Mouse (Mus musculus): ENCODE data around the gene Ppp6r1. TPM values are rescaled to one million over a fixed set of nuclear protein-coding genes. Genes with fewer than 3 reads are reported as not detected.
A peak's percentile ranks its signal among the peaks of the same experiment; 100 is the strongest.

Gene Ppp6r1
- polyA plus RNA-seq, 1 experiment from 2014 or later = 8.1 TPM

- Histone ChIP-seq H3K4me1 (replicated peaks) (peaks cover 37% of the 10 kb centered on the region), H3K27me3 (replicated peaks) (no peaks in the 10 kb centered on the region), H3K4me3 (replicated peaks) (peak overlapping the region; percentile 86), H3K27ac (no peak overlapping the region), H3K9ac (no peak overlapping the region), H3K9me3 (no peaks in the 10 kb centered on the region), H3K4me2 (replicated peaks) (peak overlapping the region; percentile 86), H3K36me3 (0 out of 2 replicates have a peak, but pooled peaks cover 3% of the 10 kb centered on the region)
- no peak for ATAC-seq
- WGBS = 44% methylated on average over 1 of the region's 1 CpGs
Measured at GRCm38 (mm10) chr7:4656818-4657217, 2.0 kb downstream of the Ppp6r1 start.

- H3K27me3 ChIP-seq (replicated peaks) = no peaks in the 10 kb centered on the region
- H3K4me1 ChIP-seq (replicated peaks) = peaks cover 37% of the 10 kb centered on the region
- H3K27ac ChIP-seq = no peak overlapping the region
- ATAC-seq = no peak
- H3K9me3 ChIP-seq = no peaks in the 10 kb centered on the region
- WGBS = 81% methylated on average over 1 of the region's 1 CpGs
- H3K4me3 ChIP-seq (replicated peaks) = no peak overlapping the region
- 0 out of 2 replicates have a peak, but pooled peaks cover 3% of the 10 kb centered on the region for H3K36me3 ChIP-seq
- H3K9ac ChIP-seq = no peak overlapping the region
- H3K4me2 ChIP-seq (replicated peaks) = no peak overlapping the region; the same call in 1 of the 2 replicates
Measured at GRCm38 (mm10) chr7:4655916-4656315, 2.9 kb downstream of the Ppp6r1 start.

- 82% methylated on average over 4 of the region's 4 CpGs for WGBS
- Histone ChIP-seq H3K9me3 (no peaks in the 10 kb centered on the region), H3K4me1 (replicated peaks) (peaks cover 34% of the 10 kb centered on the region), H3K27ac (no peak overlapping the region), H3K27me3 (replicated peaks) (no peaks in the 10 kb centered on the region), H3K4me2 (replicated peaks) (no peak overlapping the region), H3K9ac (no peak overlapping the region), H3K4me3 (replicated peaks) (no peak overlapping the region), H3K36me3 (0 out of 2 replicates have a peak, but pooled peaks cover 3% of the 10 kb centered on the region)
- ATAC-seq = no peak
Measured at GRCm38 (mm10) chr7:4655393-4655792, 3.4 kb downstream of the Ppp6r1 start.

GRCm38 (mm10) chr7:4654221-4654620 is 4.6 kb downstream of the Ppp6r1 start:
- no peaks in the 10 kb centered on the region for H3K27me3 ChIP-seq (replicated peaks)
- H3K9ac ChIP-seq = no peak overlapping the region
- no peaks in the 10 kb centered on the region for H3K9me3 ChIP-seq
- H3K4me3 ChIP-seq (replicated peaks) = no peak overlapping the region
- H3K4me1 ChIP-seq (replicated peaks) = peaks cover 34% of the 10 kb centered on the region
- no peak overlapping the region for H3K4me2 ChIP-seq (replicated peaks)
- no peak for ATAC-seq
- 81% methylated on average over 2 of the region's 2 CpGs for WGBS
- H3K36me3 ChIP-seq = 0 out of 2 replicates have a peak, but pooled peaks cover 3% of the 10 kb centered on the region
- no peak overlapping the region for H3K27ac ChIP-seq

GRCm38 (mm10) chr7:4653780-4654179 is 5.0 kb downstream of the Ppp6r1 start:
- ATAC-seq = no peak
- 78% methylated on average over 7 of the region's 7 CpGs for WGBS
- Histone ChIP-seq H3K9me3 (no peaks in the 10 kb centered on the region), H3K4me3 (replicated peaks) (no peak overlapping the region), H3K36me3 (0 out of 2 replicates have a peak, but pooled peaks cover 3% of the 10 kb centered on the region), H3K4me2 (replicated peaks) (no peak overlapping the region), H3K27ac (no peak overlapping the region), H3K9ac (no peak overlapping the region), H3K27me3 (replicated peaks) (no peaks in the 10 kb centered on the region), H3K4me1 (replicated peaks) (peaks cover 34% of the 10 kb centered on the region)

GRCm38 (mm10) chr7:4653351-4653750 is 5.5 kb downstream of the Ppp6r1 start:
- Histone ChIP-seq H3K9me3 (no peaks in the 10 kb centered on the region), H3K4me3 (replicated peaks) (no peak overlapping the region), H3K27me3 (replicated peaks) (no peaks in the 10 kb centered on the region), H3K27ac (no peak overlapping the region), H3K4me1 (replicated peaks) (peaks cover 34% of the 10 kb centered on the region), H3K9ac (no peak overlapping the region), H3K4me2 (replicated peaks) (no peak overlapping the region), H3K36me3 (0 out of 2 replicates have a peak, but pooled peaks cover 3% of the 10 kb centered on the region)
- no peak for ATAC-seq
- 82% methylated on average over 5 of the region's 5 CpGs for WGBS

- Histone ChIP-seq H3K4me3 (replicated peaks) (no peak overlapping the region), H3K4me1 (replicated peaks) (peaks cover 30% of the 10 kb centered on the region), H3K9ac (no peak overlapping the region), H3K36me3 (0 out of 2 replicates have a peak, but pooled peaks cover 3% of the 10 kb centered on the region), H3K9me3 (no peaks in the 10 kb centered on the region), H3K27ac (no peak overlapping the region), H3K27me3 (replicated peaks) (no peaks in the 10 kb centered on the region), H3K4me2 (replicated peaks) (no peak overlapping the region)
- no peak for ATAC-seq
- 86% methylated on average over 5 of the region's 5 CpGs for WGBS
Measured at GRCm38 (mm10) chr7:4652726-4653125, 6.1 kb downstream of the Ppp6r1 start.

GRCm38 (mm10) chr7:4651581-4651980 is 7.2 kb downstream of the Ppp6r1 start:
- peaks cover 4% of the 10 kb centered on the region; the same call in 1 of the 2 replicates for H3K36me3 ChIP-seq

GRCm38 (mm10) chr7:4647992-4648391 is 10.8 kb downstream of the Ppp6r1 start:
- no peak overlapping the region for H3K4me3 ChIP-seq (replicated peaks)
- no peak overlapping the region for H3K9ac ChIP-seq
- H3K4me1 ChIP-seq (replicated peaks) = 0 out of 2 replicates have a peak, but pooled peaks cover 5% of the 10 kb centered on the region
- no peak overlapping the region for H3K4me2 ChIP-seq (replicated peaks)
- H3K27me3 ChIP-seq (replicated peaks) = no peaks in the 10 kb centered on the region
- H3K9me3 ChIP-seq = no peaks in the 10 kb centered on the region
- no peak for ATAC-seq
- H3K27ac ChIP-seq = no peak overlapping the region
- H3K36me3 ChIP-seq = peaks cover 17% of the 10 kb centered on the region
- WGBS = 87% methylated on average over 2 of the region's 2 CpGs

More at GRCm38 (mm10) chr7:4651581-4651980, 7.2 kb downstream of the Ppp6r1 start:
- Histone ChIP-seq H3K27me3 (replicated peaks) (no peaks in the 10 kb centered on the region), H3K4me2 (replicated peaks) (no peak overlapping the region), H3K4me1 (replicated peaks) (peaks cover 19% of the 10 kb centered on the region), H3K9me3 (no peaks in the 10 kb centered on the region), H3K9ac (no peak overlapping the region), H3K27ac (no peak overlapping the region), H3K4me3 (replicated peaks) (no peak overlapping the region)
- ATAC-seq = peak; percentile 57
- WGBS = 65% methylated on average over 8 of the region's 8 CpGs

- H3K9ac ChIP-seq = no peak overlapping the region
- WGBS = 35% methylated on average over 6 of the region's 6 CpGs
- no peaks in the 10 kb centered on the region for H3K27me3 ChIP-seq (replicated peaks)
- H3K27ac ChIP-seq = no peak overlapping the region
- H3K4me2 ChIP-seq (replicated peaks) = no peak overlapping the region
- ATAC-seq = peak; percentile 61
- no peaks in the 10 kb centered on the region for H3K4me1 ChIP-seq (replicated peaks)
- H3K36me3 ChIP-seq = peaks cover 22% of the 10 kb centered on the region
- no peak overlapping the region for H3K4me3 ChIP-seq (replicated peaks)
- no peaks in the 10 kb centered on the region for H3K9me3 ChIP-seq
Measured at GRCm38 (mm10) chr7:4647291-4647690, 11.5 kb downstream of the Ppp6r1 start.

GRCm38 (mm10) chr7:4646806-4647205 is 12.0 kb downstream of the Ppp6r1 start:
- 81% methylated on average over 3 of the region's 3 CpGs for WGBS
- Histone ChIP-seq H3K4me1 (replicated peaks) (no peaks in the 10 kb centered on the region), H3K27me3 (replicated peaks) (no peaks in the 10 kb centered on the region), H3K9me3 (no peaks in the 10 kb centered on the region), H3K27ac (no peak overlapping the region), H3K4me3 (replicated peaks) (no peak overlapping the region), H3K36me3 (peaks cover 24% of the 10 kb centered on the region), H3K4me2 (replicated peaks) (no peak overlapping the region), H3K9ac (no peak overlapping the region)
- 0 out of 2 replicates have a peak, but pooled peaks have one; percentile 4 for ATAC-seq

- H3K9me3 ChIP-seq = no peaks in the 10 kb centered on the region
- H3K36me3 ChIP-seq = peaks cover 50% of the 10 kb centered on the region
- no peak overlapping the region for H3K4me3 ChIP-seq (replicated peaks)
- ATAC-seq = no peak
- no peak overlapping the region for H3K4me2 ChIP-seq (replicated peaks)
- no peaks in the 10 kb centered on the region for H3K4me1 ChIP-seq (replicated peaks)
- H3K27me3 ChIP-seq (replicated peaks) = no peaks in the 10 kb centered on the region
- no peak overlapping the region for H3K27ac ChIP-seq
- WGBS = 87% methylated on average over 6 of the region's 6 CpGs
- H3K9ac ChIP-seq = no peak overlapping the region
Measured at GRCm38 (mm10) chr7:4643225-4643624, 15.6 kb downstream of the Ppp6r1 start.

- no peaks in the 10 kb centered on the region for H3K9me3 ChIP-seq
- H3K4me1 ChIP-seq (replicated peaks) = no peaks in the 10 kb centered on the region
- no peak overlapping the region for H3K9ac ChIP-seq
- peaks cover 55% of the 10 kb centered on the region for H3K36me3 ChIP-seq
- no peaks in the 10 kb centered on the region for H3K27me3 ChIP-seq (replicated peaks)
- H3K27ac ChIP-seq = no peak overlapping the region
- WGBS = 60% methylated on average over 7 of the region's 7 CpGs
- ATAC-seq = no peak
- no peak overlapping the region for H3K4me2 ChIP-seq (replicated peaks)
- H3K4me3 ChIP-seq (replicated peaks) = no peak overlapping the region
Measured at GRCm38 (mm10) chr7:4641956-4642355, 16.9 kb downstream of the Ppp6r1 start.

Measured in intestine, embryonic 15.5 days (tissue).